Mouse (Mus musculus) cerebellum, postnatal 36 days (tissue): ENCODE data around the gene Srd5a3.
A peak's percentile ranks its signal among the peaks of the same experiment; 100 is the strongest.
"Not testable (repeated sequence)": the region's sequence is repeated elsewhere in the genome, so short reads cannot be mapped to it uniquely, and the experiment has no call there.

Experiments used
- DNase-seq, 2 experiments: peaks; one replicate each; pipeline ENCODE4 v3.0.0; 2021 to 2022; ENCODE audit warnings: mixed read lengths in 2 of 2

Gene Srd5a3

DNA sequence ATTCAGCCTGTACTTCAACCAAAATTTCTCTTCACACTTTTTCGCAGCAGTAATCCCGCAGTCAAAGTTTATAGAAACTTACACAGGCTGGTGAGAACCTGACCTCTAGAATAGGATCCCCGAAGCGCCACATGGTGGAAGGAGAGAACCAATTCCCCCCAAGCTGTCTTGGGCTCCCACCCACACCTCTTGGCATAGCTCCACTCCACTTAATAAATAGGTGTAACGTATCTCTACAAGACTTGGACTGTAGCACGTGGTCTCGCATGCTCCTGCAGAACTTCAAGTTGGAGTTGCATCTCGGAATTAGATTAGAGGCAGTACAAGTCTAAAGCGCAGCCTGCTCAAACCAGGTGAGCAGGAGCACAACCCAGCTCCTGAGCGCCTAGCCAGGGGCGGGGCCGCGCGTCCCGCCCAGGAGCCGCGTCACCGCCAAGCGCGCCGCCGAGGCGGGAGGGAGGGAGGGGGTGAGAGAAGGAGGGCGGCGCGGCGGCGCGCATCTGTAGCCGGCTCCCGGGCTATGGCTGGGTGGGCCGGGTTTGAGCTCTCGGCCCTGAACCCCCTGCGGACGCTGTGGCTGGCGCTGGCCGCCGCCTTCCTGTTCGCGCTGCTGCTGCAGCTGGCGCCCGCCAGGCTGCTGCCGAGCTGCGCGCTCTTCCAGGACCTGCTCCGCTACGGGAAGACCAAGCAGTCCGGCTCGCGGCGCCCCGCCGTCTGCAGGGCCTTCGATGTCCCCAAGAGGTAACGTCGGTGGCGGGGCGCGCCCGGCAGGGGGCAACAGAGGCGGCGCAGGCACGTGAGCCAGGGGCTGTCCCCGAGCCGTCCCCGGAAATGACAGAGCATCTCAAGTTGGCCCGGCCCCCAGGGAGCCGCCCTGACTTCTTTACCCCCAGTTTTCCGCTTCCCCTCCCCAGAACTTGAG lies at the start of gene Srd5a3:
Gene Srd5a3 (plus strand): TSS at position 464 of the 922 bp plus-strand sequence.
- DNase-seq = peak; percentile 75 to 84

DNA sequence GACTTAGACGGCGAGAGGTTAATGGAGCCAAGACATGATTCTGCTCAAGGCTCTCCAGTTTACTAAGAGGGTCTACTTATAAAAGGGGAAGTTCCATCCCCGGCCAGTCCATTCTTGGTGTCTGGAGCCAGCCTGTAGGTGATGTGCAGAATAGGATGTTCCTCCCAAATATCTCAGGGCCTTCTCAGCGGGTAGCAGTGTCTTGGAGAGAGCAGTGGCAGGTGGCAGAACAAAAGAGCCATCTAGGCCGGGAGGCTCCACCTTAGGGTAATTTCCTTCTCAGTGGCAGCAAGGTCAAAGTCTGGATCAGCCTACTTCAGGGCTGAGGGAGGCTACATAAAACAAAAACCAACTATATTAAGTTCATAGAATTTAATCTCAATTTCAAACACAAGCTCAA lies 36.3 kb upstream of the Srd5a3 start:
- not testable (repeated sequence) for DNase-seq

DNA sequence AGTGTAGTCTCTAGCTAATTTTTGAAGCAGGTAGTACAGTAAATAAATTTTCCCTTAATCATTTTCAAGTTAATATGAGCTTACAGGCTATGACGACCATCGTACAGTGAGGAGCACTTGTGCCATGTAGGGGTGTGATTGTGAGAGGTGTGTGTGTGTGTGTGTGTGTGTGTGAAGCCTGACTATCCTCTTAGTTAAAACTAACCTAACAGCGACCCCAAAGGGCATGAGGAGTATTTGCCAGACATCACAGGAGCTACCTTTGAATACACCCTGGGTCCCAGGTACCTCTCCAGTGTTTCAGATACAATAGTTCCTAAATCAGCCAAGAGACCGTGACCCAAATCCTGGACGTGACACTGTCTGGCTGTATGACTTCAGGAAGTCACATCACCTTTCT lies 32.8 kb upstream of the Srd5a3 start:
- no peak for DNase-seq

DNA sequence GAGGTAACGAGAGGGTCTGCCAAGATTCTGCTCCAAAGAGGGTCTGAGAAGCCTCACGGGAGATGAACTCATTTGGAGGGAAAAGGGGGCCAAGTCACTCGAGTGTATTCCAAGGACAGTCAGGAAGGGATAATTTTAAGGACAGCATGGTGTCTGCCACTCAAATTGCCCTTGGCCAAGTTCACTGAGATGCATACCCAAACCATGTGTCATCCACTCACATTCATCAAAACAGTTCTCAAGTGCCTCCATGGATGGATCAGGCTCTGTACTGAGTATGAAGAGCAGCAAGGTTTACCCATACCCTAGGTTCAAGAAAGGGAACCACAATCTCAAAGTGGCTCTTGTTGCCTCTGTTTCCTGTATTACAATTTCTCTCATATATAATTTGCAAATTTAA lies 31.6 kb upstream of the Srd5a3 start:
- DNase-seq = no peak

DNA sequence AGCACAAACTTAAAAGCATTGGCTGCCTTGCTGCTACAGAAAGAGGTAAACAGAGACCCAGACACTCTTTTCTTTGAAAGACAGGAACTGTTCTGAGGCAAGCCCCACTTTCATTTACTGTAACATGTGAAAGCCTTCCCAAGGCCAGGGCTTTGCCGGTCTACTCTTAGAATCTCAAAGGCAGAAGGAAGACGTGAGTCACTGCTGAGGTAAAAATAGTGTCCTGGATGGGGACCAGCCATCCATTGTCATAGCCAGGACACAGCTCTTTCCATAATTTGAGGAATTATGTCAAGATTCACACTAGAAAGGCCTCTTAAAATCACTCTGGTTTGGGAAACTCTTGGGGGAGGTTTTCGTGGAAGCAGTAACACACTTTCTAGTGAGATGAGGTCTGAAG lies 28.9 kb upstream of the Srd5a3 start:
- no peak for DNase-seq

DNA sequence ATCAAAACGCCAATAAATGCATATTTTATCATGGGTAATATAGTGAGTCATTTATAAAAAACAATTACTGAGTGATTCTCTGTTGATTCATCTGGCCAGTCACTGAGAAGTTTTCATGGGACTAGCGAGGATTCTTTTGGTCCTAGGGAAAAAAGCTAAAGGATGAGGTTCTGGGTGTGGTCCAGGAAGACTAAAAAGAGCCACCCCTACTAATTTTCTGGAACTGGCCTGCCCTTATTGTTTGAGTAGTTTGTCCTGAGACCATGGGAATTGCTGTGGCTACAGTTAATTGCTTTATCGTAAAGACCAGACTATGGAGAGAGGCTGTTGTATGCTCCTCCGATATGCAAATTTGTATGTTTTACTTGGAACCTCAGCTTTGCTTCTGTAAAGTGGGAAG lies 28.1 kb upstream of the Srd5a3 start:
- DNase-seq = no peak

DNA sequence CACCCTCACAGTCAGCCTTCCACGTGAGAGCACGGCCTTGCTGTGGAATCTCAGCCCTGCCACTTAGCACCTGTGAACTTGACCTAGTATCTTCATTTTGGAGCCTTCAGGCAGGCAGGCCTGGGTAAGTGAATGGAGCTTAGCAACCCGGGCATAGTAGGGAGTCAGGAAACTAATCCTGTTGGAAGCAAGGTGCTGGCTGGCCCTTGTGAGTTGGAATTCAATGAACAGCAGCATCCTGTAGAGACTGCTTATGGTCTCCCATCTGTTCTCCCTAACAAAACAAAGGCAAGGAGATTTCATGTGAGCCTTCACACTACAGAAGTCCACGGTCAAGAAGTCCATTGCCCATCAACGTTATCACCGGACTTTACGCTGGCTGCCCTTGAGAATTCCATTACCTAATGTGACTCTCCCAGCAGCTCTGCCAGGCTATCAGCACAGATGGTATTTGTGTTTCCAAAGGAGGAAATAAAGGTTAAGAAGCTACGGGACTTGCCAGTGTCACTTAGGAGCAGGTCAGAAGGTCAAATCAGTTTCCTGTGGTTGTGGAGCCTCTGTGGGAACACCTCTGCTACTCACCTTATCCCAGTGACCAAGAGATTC lies 24.5 kb upstream of the Srd5a3 start:
- DNase-seq = peak; percentile 51 to 64

DNA sequence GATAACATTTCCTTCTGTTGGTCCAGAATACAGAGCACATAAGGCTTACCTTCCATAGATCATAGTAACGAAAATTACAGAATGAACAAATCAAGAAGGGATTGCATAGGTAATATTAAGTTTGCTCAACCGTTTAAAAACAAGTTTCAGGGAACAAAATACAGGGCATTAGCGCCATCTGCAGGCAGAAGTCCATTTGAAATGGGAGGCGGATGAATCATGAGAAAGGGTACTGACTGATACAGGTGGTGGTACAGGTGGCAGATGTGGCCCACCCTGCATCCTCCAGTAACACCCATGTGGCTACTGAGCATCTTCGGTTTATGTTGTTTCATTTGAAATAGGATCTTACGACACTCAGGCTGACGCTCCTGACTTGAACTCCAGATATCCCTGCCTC lies 21.6 kb upstream of the Srd5a3 start:
- peak; percentile 51 to 68 for DNase-seq

DNA sequence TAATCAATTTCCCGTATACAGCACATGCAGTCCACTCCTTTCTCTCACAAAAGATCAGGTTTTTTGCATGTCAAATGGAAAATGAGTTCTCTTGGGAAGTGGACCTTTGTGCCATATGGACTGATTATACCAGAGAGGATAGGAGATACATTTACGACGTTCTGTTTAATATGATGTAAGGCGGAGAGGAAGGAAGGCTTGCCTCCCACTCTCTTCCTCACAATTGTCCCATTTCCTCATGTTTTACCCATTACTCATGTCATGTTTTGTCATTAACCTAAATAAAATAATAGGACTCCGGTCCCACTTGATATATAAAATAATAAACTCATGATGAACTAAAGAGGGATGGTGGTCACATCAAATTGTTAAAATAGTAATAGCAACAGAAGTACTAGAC lies 19.4 kb upstream of the Srd5a3 start:
- DNase-seq = no peak

DNA sequence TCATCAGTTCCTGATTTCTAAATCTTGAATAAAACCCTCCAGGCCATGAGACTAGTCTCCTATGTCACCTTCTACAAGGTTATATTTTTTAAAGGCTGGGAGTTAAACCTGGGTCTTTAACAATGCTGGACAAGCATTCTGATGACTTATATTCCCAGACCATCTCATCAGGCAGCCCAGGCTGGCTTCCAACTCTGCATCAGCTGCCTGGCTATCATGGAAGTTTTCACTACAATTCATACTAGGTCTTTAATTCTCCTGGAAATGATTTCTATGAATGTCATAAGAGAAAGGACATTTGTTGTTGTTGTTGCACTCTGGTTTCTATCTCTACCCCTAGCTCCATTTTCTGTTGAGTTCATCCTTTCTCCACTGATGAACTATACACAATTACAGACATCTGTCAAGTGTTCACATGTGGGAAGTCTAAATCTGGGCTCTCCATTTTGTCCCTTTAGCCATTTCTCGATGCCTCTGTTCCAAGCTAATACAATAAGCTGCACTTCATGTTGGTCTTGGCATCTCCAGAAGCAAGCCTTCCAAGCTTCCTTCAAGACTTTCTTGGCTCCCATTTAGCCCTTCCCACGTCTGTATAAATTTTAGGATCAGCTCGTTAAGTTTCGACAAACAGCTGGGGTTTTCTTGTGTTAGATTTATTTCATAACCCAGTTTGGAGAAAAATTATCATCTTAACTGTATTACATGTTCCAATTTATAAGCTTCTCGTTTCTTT lies 12.3 kb upstream of the Srd5a3 start:
- DNase-seq = no peak

DNA sequence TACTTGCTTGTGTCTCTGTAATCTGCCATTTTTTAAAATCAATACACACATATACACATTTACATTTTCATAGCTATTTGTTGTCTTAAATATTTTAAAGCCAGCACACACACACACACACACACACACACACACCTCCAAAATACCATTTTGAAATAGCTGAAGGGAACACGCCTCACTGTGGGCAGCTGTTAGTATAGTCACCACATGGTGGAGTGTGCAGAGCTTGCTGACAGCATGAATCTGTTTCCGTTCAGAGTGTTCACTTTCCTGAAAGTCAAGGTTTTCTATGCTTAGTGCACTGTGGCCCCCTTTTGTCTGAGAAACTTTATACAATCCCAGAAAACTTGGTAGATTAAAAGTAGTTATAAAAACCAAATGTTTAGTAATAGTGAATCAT lies 9.8 kb upstream of the Srd5a3 start:
- DNase-seq = no peak

DNA sequence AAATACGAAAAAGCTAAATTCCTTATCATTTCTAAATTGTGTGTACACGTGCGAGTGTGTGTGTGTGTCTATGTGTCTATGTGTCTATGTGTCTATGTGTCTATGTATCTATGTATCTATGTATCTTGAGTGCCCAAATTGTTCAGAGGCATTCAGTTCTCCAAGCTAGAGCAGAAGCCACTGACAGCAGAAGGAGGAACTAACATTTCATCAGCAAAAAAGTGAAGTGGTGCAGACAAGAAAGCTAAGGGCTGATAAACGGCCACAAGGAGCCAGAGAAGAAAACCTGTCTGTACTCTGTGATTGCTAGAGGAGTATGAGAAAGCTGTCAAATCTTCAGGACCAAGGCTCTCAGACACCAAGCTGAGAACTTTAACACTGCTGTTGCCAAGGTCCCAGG lies 8.1 kb upstream of the Srd5a3 start:
- DNase-seq = no peak

DNA sequence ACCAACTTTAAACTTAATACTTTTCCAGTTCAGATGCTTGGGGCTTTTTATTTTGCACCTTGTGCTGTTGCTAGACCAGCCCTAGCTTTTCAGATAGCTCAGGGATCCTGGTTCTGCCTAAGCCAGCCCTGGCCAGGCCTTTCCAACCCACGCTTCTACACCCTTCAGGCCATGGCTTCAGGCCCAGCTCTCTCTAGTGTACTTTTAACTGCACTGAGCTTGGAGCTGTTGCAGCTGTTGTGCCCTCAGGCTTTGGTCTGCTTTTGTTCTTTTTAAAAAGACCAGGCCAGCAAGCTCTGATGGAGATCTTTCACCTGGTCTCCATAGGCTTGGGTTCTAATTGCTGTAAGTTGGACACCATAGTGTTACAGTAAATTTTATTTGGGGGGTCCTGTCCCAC lies 4.4 kb upstream of the Srd5a3 start:
- DNase-seq = no peak

DNA sequence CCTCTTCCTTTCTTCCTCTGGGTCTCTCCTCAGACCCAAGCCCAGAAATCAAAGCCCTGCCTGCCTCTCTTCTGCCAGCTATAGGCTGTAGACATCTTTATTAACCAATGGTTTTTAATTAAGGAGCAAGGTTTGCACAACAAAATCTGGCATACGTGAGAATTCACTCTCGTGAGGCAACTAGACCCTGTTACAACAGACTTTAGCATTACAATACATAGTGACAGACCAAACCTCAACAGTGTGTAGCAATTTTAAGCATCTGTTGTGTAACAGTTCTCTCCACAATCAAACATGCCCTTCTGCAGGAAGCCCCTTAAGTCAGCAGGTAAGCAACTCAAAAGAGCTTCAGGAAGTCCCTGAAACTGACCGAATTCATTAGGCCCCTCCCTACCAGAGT lies 3.8 kb upstream of the Srd5a3 start:
- no peak for DNase-seq

DNA sequence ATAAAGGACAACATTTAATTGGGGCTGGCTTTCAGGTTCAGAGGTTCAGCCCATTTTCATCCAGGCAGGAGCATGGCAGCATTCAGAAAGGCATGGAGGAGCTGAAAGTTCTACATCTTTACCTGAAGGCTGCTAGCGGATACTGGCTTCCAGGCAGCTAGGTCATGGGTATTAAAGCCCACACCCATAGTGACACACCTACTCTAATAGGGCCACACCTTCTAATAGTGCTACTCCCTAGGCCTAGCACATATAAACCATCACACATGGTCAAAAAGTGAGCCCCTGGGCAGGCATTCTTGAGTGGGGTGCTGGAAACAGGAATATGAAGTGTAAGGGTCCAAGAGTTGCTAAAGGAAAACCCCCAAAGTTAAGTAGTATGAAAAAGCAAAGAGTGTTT lies 2.5 kb upstream of the Srd5a3 start:
- no peak for DNase-seq

DNA sequence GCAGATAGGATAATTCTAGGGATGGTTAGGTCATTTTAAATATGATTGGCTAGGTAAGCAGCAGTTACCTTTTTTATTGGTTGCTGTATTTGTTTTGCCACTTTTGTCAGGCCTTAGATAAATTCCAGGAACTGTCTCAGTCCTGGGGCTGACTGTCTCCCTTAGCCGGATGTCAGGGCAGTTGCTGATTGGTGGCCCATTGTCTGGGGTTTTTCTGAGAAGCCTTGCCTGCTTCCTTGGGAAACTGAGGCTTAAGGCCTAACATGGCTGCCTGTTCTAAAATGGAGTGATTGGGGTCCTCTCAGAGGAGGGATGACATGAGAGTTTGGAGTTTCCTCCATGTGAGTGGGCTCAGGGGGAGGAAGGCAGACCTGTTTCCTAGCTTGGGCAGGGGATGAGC lies 2.0 kb upstream of the Srd5a3 start:
- DNase-seq = no peak

DNA sequence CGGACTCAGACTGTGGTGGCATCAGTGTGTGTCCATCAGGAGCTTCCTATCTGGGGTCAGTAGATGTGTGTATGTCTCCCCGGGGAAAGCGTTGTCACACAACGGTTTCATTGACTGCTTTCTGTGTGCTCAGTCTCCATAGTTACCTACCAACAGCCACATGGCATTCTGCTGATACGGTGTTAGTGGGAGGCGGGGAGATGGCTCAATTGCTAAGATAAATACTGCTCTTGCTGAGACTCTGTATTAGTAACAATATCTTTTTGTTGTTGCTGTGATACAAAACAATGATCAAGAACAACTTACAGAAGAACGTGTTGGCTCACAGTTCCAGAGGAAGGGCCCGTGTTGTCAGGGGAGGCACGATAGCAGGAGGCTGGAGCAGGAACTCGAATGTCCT lies 1.6 kb upstream of the Srd5a3 start:
- DNase-seq = no peak

DNA sequence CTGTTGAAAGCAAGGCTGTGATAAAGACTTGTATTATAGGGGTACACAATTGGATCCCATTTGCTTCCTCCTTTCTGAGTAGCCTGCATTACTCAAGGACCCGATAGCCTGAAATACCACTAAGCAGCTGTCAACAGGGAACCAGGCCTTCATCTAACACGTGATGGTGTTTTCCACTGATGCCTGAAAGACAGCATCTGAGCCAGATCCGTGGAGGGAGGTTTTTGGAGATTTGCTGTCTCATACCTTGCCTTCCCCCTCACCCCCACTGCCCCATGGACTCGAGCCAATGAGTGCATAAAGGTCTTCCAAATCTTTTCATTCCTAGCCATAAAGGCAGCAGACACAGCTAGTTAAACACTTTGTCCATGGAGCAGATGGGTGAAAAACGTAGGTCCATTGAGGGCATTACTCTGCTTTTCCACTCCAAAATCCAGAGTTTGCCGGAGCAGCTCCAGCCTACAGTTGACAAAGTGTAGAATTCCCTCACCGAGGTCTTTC lies 850 bp upstream of the Srd5a3 start:
- no peak for DNase-seq

DNA sequence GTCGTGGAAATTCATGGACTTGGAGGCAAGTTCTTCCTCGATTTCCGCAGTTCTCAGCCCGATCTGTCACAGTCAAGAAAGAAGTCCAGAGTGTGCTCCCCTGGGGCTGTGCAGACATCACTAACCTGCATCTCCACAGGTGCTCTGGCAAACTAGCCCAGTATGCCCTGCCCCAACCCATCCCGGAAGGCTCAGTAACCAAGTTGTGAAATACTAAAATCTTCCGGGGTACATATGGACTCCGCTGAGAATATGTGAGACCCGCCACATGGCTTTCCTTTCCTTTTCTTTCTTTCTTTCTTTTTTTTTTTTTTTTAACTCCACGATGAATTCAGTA lies 627 bp downstream of the Srd5a3 start:
- DNase-seq = no peak

DNA sequence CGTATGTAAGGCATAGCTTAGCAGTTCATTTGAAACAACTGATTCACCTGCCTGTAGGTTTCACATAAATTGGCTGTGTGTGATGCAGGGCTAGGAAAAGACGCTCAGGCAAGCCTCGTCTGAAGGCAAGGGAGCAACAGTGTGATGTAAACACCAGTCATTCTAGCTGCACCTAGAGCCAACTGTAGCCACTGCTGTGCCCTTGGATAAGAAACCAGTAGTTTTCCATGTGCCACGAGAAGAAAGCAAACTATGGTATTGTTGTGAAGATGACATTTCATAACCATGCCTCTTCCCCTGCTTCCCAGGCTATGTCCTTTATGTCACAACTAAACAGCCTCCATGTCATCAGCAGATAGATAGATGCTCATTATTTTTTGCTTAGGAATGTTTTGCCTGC lies 3.3 kb downstream of the Srd5a3 start:
- no peak for DNase-seq

DNA sequence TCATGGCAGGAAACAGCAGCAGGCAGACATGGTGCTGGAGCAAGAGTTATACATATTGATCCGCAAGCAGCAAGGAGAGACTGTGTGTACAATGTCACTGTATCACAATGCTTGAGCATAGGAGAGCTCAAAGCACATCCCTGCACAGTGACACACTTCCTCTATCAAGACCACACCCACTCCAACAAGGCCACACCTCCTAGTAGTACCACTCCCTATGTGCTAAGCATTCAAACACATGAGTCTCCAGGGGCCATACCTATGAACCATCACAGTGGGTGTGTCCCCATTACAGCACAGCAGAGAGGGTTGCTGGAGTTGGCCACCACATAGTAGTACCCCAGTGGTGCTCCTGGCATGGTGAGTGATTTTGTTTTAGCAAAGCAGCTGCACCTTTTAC lies 6.3 kb downstream of the Srd5a3 start:
- DNase-seq = no peak

DNA sequence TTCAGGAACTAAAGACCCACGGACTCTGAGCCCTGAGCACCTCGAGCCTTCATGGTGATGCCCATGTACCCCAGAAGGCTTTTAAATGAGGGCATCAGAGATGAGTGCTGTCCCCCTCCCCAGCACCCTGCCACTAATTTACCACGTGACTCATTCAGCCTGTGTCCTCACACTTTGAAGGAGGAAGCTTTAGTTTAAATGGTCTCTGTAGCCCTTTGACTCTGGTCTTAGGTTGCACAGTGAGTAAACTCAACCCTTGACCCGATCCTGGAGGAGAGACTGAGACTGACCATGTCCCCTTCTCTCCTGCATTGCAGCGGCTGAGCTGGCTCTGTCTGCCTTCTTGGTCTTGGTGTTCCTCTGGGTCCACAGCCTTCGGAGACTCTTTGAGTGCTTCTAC lies 9.4 kb downstream of the Srd5a3 start:
- DNase-seq = no peak

DNA sequence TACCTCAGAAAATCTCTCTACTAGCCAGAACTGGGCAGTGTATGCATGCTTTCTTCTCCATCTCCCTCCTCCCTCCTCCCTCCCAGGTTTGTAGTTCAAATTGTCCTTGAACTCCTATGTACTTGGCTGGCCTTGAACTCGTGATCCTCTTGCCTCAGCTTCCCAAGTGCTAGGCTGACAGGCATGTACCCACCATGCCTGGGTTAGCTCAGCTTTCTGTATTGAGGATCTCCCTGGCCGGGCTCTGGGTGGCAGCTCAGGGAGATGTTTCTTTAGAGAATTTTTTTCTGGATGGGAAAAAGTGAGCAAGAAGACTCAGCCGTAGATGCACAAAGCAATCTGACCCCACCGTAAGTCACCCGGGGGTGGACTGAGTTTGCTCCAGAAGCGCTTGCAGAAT lies 12.9 kb downstream of the Srd5a3 start:
- no peak for DNase-seq

DNA sequence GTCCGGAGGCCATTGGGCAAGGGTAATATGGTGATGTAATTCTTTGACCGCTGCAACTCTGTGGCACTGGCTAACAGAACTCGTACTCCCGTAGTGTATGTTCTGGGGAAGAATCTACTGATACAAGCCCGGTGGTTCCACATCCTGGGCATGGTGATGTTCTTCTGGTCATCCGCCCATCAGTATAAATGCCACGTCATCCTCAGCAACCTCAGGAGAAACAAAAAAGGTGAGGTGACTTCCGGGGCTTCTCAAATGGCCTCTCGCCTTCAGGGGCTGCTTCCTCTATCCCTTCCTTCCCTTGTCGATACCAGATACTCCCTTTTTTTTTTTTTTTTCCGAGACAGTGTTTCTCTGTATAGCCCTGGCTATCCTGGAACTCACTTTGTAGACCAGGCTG lies 13.4 kb downstream of the Srd5a3 start:
- DNase-seq = no peak
